ENCODE assay signal across 11 mouse cellular contexts in the genomic region with DNA sequence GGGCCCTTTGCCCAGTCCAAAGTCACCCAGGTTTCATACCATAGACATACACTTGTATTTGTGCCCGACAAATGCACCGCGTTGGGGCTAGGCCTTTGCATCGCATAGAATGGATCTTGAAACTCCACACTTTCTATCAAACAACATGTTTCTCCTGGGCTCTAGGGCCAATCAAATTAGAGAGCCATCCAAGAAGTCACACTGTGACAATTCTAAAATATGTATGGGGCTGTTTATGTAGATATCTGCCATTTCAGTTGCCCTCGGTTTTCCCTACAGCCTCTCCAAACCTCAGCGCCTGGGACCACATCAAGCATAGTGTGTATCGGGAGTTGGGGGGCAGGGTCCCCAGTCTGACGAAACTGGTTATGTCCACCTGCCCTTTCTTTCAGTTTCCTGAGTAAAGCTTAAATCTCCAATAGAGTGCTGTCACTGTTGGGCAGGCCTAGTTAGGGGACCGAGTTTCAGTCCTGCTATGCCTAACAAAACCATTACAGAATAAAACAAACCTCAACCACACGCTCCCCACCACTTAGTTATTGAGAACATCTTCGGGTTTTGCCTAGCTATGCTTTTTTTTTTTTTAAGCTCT. TPM values are rescaled to one million over a fixed set of nuclear protein-coding genes. Genes with fewer than 3 reads are reported as not detected.
A peak's percentile ranks its signal among the peaks of the same experiment; 100 is the strongest.
DNase-seq lines count a peak whose midpoint lies in the region; ATAC-seq lines count a peak whose summit lies in the region.
"Had no signal": no experiment of that assay in that cellular context is flagged by ENCODE, and none has a peak within 500 bp of the region (broad histone marks: within the 10 kb centered on the region; RNA-seq: fewer than 3 reads in every experiment).

No protein-coding gene starts in this region.

- 17% methylated on average over 11 of the region's 11 CpGs for WGBS in heart, embryonic 12.5 days
- 4% methylated on average over 11 of the region's 11 CpGs for WGBS in embryonic facial prominence, embryonic 10.5 days
- 4% methylated on average over 11 of the region's 11 CpGs for WGBS in hindbrain, embryonic 11.5 days
- 6% methylated on average over 11 of the region's 11 CpGs for WGBS in midbrain, embryonic 14.5 days

- peaks cover 91% of the 10 kb centered on the region for H3K27me3 ChIP-seq in heart, embryonic 12.5 days (replicated peaks)
- peaks cover 100% of the 10 kb centered on the region for H3K27me3 ChIP-seq in embryonic facial prominence, embryonic 10.5 days (replicated peaks; ENCODE audit: low read depth, poor library complexity, severe bottlenecking)
- H3K27me3 ChIP-seq in hindbrain, embryonic 11.5 days (ENCODE audit: control insufficient read depth, insufficient read depth, low read length), result peaks cover 81% of the 10 kb centered on the region
- peaks cover 85% of the 10 kb centered on the region for H3K27me3 ChIP-seq in midbrain, embryonic 14.5 days (ENCODE audit: control insufficient read depth, insufficient read depth, low read length)

- no peak for DNase-seq in heart, adult 8-10 months (ENCODE audit: low spot score)
- peak; percentile 40 for DNase-seq in embryonic facial prominence, embryonic 10.5 days (ENCODE audit: low spot score)
- peak; percentile 62 for DNase-seq in hindbrain, embryonic 11.5 days (ENCODE audit: low spot score)
- peak; percentile 38 for DNase-seq in midbrain, embryonic 14.5 days
- no peak for DNase-seq in MN1 (ENCODE audit: low spot score)
- no peak for DNase-seq in kidney, postnatal 14 days
- DNase-seq in layer of hippocampus, postnatal 25 days (ENCODE audit: extremely low spot score in 1 of 2, low spot score in 1 of 2), result no peak
- DNase-seq: thymus, postnatal 36 days had no signal

- H3K9me3 ChIP-seq in heart, embryonic 12.5 days (replicated peaks), result no peaks in the 10 kb centered on the region
- no peaks in the 10 kb centered on the region for H3K9me3 ChIP-seq in embryonic facial prominence, embryonic 10.5 days
- no peaks in the 10 kb centered on the region for H3K9me3 ChIP-seq in hindbrain, embryonic 11.5 days (ENCODE audit: control insufficient read depth, low read length)
- H3K9me3 ChIP-seq in midbrain, embryonic 14.5 days (ENCODE audit: control insufficient read depth, low read length), result no peaks in the 10 kb centered on the region
- H3K9me3 ChIP-seq: liver, embryonic 15.5 days had no signal

- H3K4me1 ChIP-seq in heart, embryonic 12.5 days (replicated peaks), result peaks cover 36% of the 10 kb centered on the region
- H3K4me1 ChIP-seq in embryonic facial prominence, embryonic 10.5 days, result peaks cover 89% of the 10 kb centered on the region
- H3K4me1 ChIP-seq in hindbrain, embryonic 11.5 days (replicated peaks; ENCODE audit: control insufficient read depth, insufficient read depth, low read length), result peaks cover 17% of the 10 kb centered on the region
- peaks cover 25% of the 10 kb centered on the region for H3K4me1 ChIP-seq in midbrain, embryonic 14.5 days (ENCODE audit: control insufficient read depth, insufficient read depth, low read length)

- peak overlapping the region; percentile 92 for H3K4me2 ChIP-seq in heart, embryonic 12.5 days
- peak overlapping the region; percentile 89 for H3K4me2 ChIP-seq in hindbrain, embryonic 11.5 days (replicated peaks; ENCODE audit: low read depth, low read length)
- H3K4me2 ChIP-seq in midbrain, embryonic 14.5 days (ENCODE audit: low read length), result peak overlapping the region; percentile 64

- 0 out of 2 replicates have a peak overlapping the region, but pooled peaks have one; percentile 1 for H3K9ac ChIP-seq in heart, embryonic 12.5 days
- peak overlapping the region; percentile 68 for H3K9ac ChIP-seq in hindbrain, embryonic 11.5 days (ENCODE audit: low read depth, low read length)
- no peak overlapping the region for H3K9ac ChIP-seq in midbrain, embryonic 14.5 days (replicated peaks; ENCODE audit: low read length)
- H3K9ac ChIP-seq: liver, embryonic 15.5 days had no signal

- H3K27ac ChIP-seq in heart, embryonic 12.5 days (ENCODE audit: poor library complexity, severe bottlenecking), result no peak overlapping the region
- peak overlapping the region; percentile 94 for H3K27ac ChIP-seq in embryonic facial prominence, embryonic 10.5 days (replicated peaks)
- H3K27ac ChIP-seq in hindbrain, embryonic 11.5 days (ENCODE audit: low read depth, low read length), result no peak overlapping the region
- H3K27ac ChIP-seq in midbrain, embryonic 14.5 days (replicated peaks; ENCODE audit: low read depth, low read length), result no peak overlapping the region
- H3K27ac ChIP-seq: liver, embryonic 15.5 days had no signal

- no peak for ATAC-seq in heart, embryonic 12.5 days (ENCODE audit: insufficient number of reproducible peaks, low FRiP score)
- ATAC-seq in hindbrain, embryonic 11.5 days (ENCODE audit: low FRiP score), result no peak
- ATAC-seq in midbrain, embryonic 14.5 days (ENCODE audit: low FRiP score, low TSS enrichment), result no peak
- ATAC-seq: CD4-positive, CD25-positive, alpha-beta regulatory T cell, adult 4 months had no signal

- H3K36me3 ChIP-seq in heart, embryonic 12.5 days, result no peaks in the 10 kb centered on the region
- peaks cover 22% of the 10 kb centered on the region for H3K36me3 ChIP-seq in embryonic facial prominence, embryonic 10.5 days (replicated peaks)
- no peaks in the 10 kb centered on the region for H3K36me3 ChIP-seq in hindbrain, embryonic 11.5 days (ENCODE audit: control insufficient read depth, insufficient read depth, low read length)
- no peaks in the 10 kb centered on the region for H3K36me3 ChIP-seq in midbrain, embryonic 14.5 days (ENCODE audit: control insufficient read depth, insufficient read depth, low read length)
- H3K36me3 ChIP-seq: liver, embryonic 15.5 days had no signal

- H3K4me3 ChIP-seq in heart, embryonic 12.5 days, result peak overlapping the region; percentile 60
- peak overlapping the region; percentile 72 for H3K4me3 ChIP-seq in embryonic facial prominence, embryonic 10.5 days
- H3K4me3 ChIP-seq in hindbrain, embryonic 11.5 days (ENCODE audit: low read depth, low read length), result peak overlapping the region; percentile 56
- peak overlapping the region; percentile 36 for H3K4me3 ChIP-seq in midbrain, embryonic 14.5 days (replicated peaks; ENCODE audit: low read depth, low read length)

RNA-seq across cellular contexts. Expression of a gene that starts 2.2 kb away (rescaled TPM):
- polyA plus RNA-seq in heart, embryonic 12.5 days (2016; fragmentation: Nextera tagmentation; extraction: Ambion mirVana), result 20.4 and 20.6 TPM in 2 replicates
- 1 to 10 TPM; 3.0 to 3.8 (median 3.3) TPM for total RNA-seq in heart, adult 8-10 months (2022)
- polyA plus RNA-seq in embryonic facial prominence, embryonic 10.5 days (2016; fragmentation: Nextera tagmentation; extraction: Ambion mirVana), result 333 and 362 TPM in 2 replicates
- 103 and 121 TPM in 2 replicates for polyA plus RNA-seq in hindbrain, embryonic 11.5 days (2014; fragmentation: Nextera tagmentation; extraction: Ambion mirVana)
- 5.9 and 13.3 TPM in 2 replicates for polyA plus RNA-seq in midbrain, embryonic 14.5 days (2014; fragmentation: Nextera tagmentation; extraction: Ambion mirVana)
- 1 to 10 TPM; 5.3 to 5.9 TPM for total RNA-seq in layer of hippocampus, postnatal 25 days (2021)
- polyA plus RNA-seq: CD4-positive, CD25-positive, alpha-beta regulatory T cell, adult 4 months had no signal

Comparison
In these comparisons a context has a peak if more than half of its experiments do, and no peak if none do; other contexts are left out.
1. DNase-seq: peak in embryonic facial prominence, embryonic 10.5 days (single experiment), hindbrain, embryonic 11.5 days (single experiment) and midbrain, embryonic 14.5 days (single experiment); none in heart, adult 8-10 months (single experiment), MN1 (single experiment), kidney, postnatal 14 days (single experiment) and layer of hippocampus, postnatal 25 days (0 of 2).
2. Peak in every context shown above with its lines, with median percentiles within 50 percentile points of each other: H3K4me2 ChIP-seq and H3K4me3 ChIP-seq.